Mouse (Mus musculus) hindbrain, embryonic 16.5 days (tissue): ENCODE results near the gene Ano10. TPM values are rescaled to one million over a fixed set of nuclear protein-coding genes. Genes with fewer than 3 reads are reported as not detected.

Experiments
- ATAC-seq: fragments of 200-750 bp; cut with Nextera tagmentation; 2 replicates; pipeline ENCODE4 v1.8.0; 2017; ENCODE audit warnings: moderate TSS enrichment, moderate library complexity
- H3K27ac ChIP-seq: fragments of 300-500 bp; sonication (generic); 2 replicates; pipeline ENCODE4 v1.5.1; 2014; ENCODE audit warnings: low read depth, mild to moderate bottlenecking, control low read depth, low read length, moderate library complexity
- H3K27me3 ChIP-seq: fragments of 300-500 bp; sonication (generic); replicated peaks from 2 replicates; pipeline ENCODE4 v1.6.1; 2014; ENCODE audit warnings: low read length; ENCODE audit not compliant: control insufficient read depth, insufficient read depth
- H3K36me3 ChIP-seq: fragments of 300-500 bp; sonication (generic); 2 replicates; pipeline ENCODE4 v1.6.1; 2014; ENCODE audit warnings: mild to moderate bottlenecking, low read length, moderate library complexity, mixed read lengths; ENCODE audit not compliant: control insufficient read depth, insufficient read depth
- H3K4me1 ChIP-seq: fragments of 300-500 bp; sonication (generic); 2 replicates; pipeline ENCODE4 v1.6.1; 2014; ENCODE audit warnings: low read depth, low read length; ENCODE audit not compliant: control insufficient read depth, insufficient read depth
- H3K4me2 ChIP-seq: fragments of 300-500 bp; sonication (generic); 2 replicates; pipeline ENCODE4 v1.6.1; 2014; ENCODE audit warnings: mild to moderate bottlenecking, low read length, control low read depth, moderate library complexity
- H3K4me3 ChIP-seq: fragments of 300-500 bp; sonication (generic); 2 replicates; pipeline ENCODE4 v1.5.1; 2014; ENCODE audit warnings: mild to moderate bottlenecking, low read length, control low read depth, moderate library complexity
- H3K9ac ChIP-seq: fragments of 300-500 bp; sonication (generic); 2 replicates; pipeline ENCODE4 v1.6.1; 2014; ENCODE audit warnings: low read depth, mild to moderate bottlenecking, control low read depth, low read length, moderate library complexity
- H3K9me3 ChIP-seq: fragments of 300-500 bp; sonication (generic); 2 replicates; pipeline ENCODE4 v1.6.1; 2014; ENCODE audit warnings: mild to moderate bottlenecking, low read length, moderate library complexity; ENCODE audit not compliant: control insufficient read depth
- WGBS: fragments of 180-500 bp; shearing (Covaris S2); extraction: QIAGEN DNeasy Blood & Tissue Kit; methylation state at CpG from one replicate; pipeline ENCODE4 v1.1.7; 2014; 5-methylcytosine and 5-hydroxymethylcytosine counted together
- polyA plus RNA-seq: library from polyadenylated mRNA; unstranded; fragments of >200 nt; fragmentation: Nextera tagmentation; extraction: Ambion mirVana; gene quantifications from 2 replicates; pipeline ENCODE4 v1.2.1, GENCODE M21; 2015

Gene Ano10
- polyA plus RNA-seq, 1 experiment from 2014 or later, result 41.8 TPM

DNA sequence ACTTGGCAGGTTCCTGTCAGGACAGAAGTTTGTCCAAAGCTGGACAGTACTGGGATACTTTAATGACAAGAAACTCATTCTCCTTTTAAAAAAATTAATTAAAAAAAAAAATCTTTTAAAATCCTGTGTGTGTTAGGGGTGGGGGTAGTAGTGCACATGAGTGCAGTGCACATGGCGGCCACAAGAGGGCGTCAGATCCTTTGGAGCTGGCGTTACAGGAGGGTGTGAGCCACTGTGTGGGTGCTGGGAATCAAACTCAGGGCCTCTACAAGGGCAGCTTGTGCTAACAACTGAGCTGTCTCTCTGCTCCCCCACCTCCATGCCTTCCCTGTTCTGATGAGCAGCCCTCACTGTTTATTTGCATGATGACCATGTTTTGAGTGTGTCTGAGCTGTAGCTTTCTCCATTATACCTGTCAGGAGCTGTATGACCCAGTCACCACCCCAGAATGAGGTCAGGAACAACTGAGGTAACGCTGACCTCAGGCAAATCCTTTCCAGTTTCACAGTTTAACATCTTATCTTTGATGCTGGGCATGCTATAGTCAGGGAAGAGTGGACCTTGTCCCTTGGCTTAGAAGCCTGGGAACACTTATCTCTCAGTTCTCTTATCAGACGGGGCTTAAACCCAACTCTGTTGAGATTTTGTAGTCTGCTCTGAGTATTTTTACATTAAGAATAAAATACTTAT, 137.7 kb downstream of the Ano10 start:
- no peak overlapping the region for H3K4me2 ChIP-seq
- H3K4me3 ChIP-seq, result no peak overlapping the region
- WGBS, result 86% methylated on average over 5 of the region's 5 CpGs
- H3K9ac ChIP-seq, result no peak overlapping the region
- no peaks in the 10 kb centered on the region for H3K9me3 ChIP-seq
- peaks cover 5% of the 10 kb centered on the region for H3K36me3 ChIP-seq
- no peak for ATAC-seq
- H3K4me1 ChIP-seq, result no peaks in the 10 kb centered on the region
- H3K27ac ChIP-seq, result no peak overlapping the region
- no peaks in the 10 kb centered on the region for H3K27me3 ChIP-seq

DNA sequence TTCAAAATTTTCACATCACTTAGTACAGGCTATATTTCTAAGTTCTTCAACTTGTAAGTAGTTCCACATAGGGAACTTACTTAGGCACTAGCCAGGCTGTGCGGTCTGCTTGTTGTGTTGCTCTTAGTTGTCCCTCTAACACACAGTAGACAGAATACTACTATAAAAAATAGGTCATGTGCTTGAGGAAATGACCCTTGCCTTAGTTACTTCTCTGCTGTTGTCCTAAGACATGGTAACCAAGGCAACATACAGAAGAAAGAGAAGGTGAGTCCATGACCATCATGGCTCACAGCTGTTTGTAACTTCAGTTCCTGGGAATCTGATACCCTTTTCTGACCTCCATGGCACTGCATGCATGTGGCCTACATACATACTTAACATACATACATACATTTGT, 139.0 kb downstream of the Ano10 start:
- WGBS, result 95% methylated on average over 1 of the region's 1 CpGs
- Histone ChIP-seq H3K9ac (no peak overlapping the region), H3K4me3 (no peak overlapping the region), H3K9me3 (no peaks in the 10 kb centered on the region), H3K4me1 (no peaks in the 10 kb centered on the region), H3K27ac (no peak overlapping the region), H3K36me3 (peaks cover 5% of the 10 kb centered on the region), H3K27me3 (no peaks in the 10 kb centered on the region), H3K4me2 (no peak overlapping the region)
- ATAC-seq, result no peak

DNA sequence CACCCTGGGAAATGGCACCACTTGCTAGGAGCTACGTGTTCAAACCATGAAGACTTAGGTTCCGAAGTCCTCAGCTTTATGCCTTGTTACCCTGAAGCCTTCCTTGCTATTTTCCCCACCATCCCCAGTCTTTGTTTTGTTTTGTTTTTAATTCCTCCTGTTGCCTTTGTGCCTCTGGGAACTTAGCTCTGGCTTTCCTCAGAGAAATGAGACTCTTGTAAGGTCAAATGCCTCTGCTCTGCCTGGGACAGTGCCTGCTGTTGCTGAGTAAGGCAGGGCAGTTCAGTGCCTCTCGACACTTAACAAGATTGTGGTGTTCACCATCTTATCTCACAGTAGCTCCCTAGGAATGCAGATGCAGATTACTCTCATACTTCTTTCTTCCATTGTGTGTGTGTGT, 140.8 kb downstream of the Ano10 start:
- no peak overlapping the region for H3K9ac ChIP-seq
- no peak overlapping the region for H3K4me2 ChIP-seq
- peaks cover 5% of the 10 kb centered on the region for H3K36me3 ChIP-seq
- ATAC-seq, result no peak
- H3K4me3 ChIP-seq, result no peak overlapping the region
- no peaks in the 10 kb centered on the region; the same call in 1 of the 2 replicates for H3K4me1 ChIP-seq
- no peaks in the 10 kb centered on the region for H3K9me3 ChIP-seq
- no peaks in the 10 kb centered on the region for H3K27me3 ChIP-seq
- 83% methylated on average over 3 of the region's 3 CpGs for WGBS
- H3K27ac ChIP-seq, result no peak overlapping the region

DNA sequence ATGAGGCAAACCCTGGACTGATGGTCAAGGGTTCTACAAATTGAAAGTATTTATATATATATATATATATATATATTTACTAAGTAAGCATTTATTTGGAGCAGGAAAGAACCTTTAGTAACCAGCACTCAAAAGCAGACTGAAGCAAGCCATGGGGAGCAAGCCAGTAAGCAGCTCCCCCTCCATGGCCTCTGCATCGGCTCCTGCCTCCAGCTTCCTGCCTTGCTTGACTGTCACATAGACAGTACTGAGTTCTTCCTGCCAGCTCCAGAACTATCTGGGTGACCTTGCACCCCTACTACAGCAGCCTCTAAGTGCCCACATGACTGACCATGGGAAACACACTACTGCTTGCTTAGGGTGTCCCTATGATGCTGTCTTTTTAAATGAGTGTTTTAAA, 141.7 kb downstream of the Ano10 start:
- H3K9ac ChIP-seq, result no peak overlapping the region
- no peaks in the 10 kb centered on the region for H3K36me3 ChIP-seq
- H3K4me2 ChIP-seq, result no peak overlapping the region
- H3K27ac ChIP-seq, result no peak overlapping the region
- ATAC-seq, result no peak
- no peaks in the 10 kb centered on the region for H3K27me3 ChIP-seq
- H3K9me3 ChIP-seq, result no peaks in the 10 kb centered on the region
- 79% methylated on average over 1 of the region's 1 CpGs for WGBS
- H3K4me3 ChIP-seq, result no peak overlapping the region
- H3K4me1 ChIP-seq, result no peaks in the 10 kb centered on the region; the same call in 1 of the 2 replicates

DNA sequence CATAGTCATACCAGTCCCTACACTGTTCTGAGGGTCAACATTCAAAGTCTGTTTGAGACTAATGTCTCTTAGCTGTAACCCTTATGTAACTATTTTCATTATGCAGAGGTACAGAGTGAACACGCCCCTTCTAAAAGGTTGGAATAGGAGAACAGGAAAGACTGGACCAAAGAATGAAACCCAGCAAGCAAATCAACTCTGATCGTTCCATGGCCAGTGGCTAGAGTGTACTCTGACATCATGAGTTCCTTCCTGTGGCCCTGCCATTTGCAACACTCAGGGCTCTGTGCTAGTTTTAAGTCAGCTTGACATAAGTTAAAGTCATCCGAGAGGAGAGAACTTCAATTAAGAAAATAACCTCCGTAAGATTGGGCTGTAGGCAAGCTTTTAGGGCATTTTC, 142.2 kb downstream of the Ano10 start:
- H3K27me3 ChIP-seq, result no peaks in the 10 kb centered on the region
- no peak overlapping the region for H3K27ac ChIP-seq
- no peaks in the 10 kb centered on the region; the same call in 1 of the 2 replicates for H3K4me1 ChIP-seq
- H3K4me2 ChIP-seq, result no peak overlapping the region
- H3K4me3 ChIP-seq, result no peak overlapping the region
- no peak overlapping the region for H3K9ac ChIP-seq
- H3K36me3 ChIP-seq, result no peaks in the 10 kb centered on the region
- WGBS, result 90% methylated on average over 4 of the region's 4 CpGs
- no peaks in the 10 kb centered on the region for H3K9me3 ChIP-seq
- no peak for ATAC-seq

DNA sequence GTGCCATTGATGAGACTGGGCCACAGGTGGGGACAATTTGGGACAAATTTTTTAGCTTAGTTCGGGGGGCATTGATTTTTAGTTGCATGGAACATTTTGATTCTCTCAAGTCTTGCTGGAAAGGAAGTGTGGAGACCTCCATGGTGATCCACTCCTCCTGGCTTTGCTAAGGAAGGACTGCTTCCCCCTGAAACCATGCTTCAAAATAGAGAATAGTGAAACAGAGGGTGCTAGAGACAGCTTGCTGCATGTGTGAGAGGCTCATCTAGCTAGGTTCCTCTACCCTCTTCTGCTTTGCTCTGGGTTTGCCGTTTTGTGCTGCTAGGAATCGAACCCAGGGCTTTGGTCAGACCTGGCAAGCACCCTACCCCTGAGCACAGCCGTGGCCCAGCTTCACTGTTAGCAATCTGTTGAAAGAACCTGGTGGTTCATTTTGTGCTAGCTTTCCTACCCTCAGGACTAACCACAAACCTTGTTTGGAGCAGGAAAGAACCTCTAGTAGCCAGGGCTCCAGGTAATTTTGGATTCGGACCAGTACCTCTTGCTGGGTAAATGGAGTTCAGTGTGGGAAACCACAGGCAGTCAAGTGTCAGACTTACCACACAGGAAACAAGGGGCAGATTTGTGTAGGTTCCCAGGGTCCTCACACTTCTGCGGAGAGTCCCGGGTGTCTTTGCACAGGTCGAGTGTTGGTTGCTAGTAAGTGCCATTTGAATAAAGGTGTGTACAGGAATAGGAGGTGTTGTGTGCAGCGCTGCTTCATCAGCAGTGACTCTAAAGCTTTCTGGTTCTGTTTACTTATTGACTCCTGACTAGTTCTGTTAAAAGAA, 144.0 kb downstream of the Ano10 start:
- Histone ChIP-seq H3K9me3 (no peaks in the 10 kb centered on the region), H3K36me3 (no peaks in the 10 kb centered on the region), H3K4me1 (no peaks in the 10 kb centered on the region; the same call in none of the 2 replicates), H3K4me3 (no peak overlapping the region), H3K9ac (no peak overlapping the region), H3K27ac (no peak overlapping the region), H3K27me3 (no peaks in the 10 kb centered on the region), H3K4me2 (no peak overlapping the region)
- 92% methylated on average over 9 of the region's 9 CpGs for WGBS
- no peak for ATAC-seq

DNA sequence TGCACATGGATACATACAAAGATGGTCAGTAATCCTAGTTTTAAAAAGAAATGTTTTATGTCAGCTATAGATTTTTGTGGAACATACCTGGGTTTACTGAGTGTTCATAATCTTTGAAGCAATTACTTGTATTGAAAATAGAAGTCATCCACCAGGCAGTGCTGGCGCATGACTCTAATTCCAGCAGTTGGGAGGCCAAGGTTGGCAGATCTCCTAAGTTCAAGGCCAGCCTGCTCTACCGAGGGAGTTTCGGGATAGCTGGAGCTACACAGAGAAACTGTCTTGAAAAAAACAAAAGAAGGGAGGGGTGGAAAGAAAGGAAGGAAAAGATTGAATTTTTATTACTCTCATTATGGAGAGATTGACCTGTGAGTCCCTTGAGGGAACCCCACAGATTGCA, 145.9 kb downstream of the Ano10 start:
- Histone ChIP-seq H3K4me2 (no peak overlapping the region), H3K4me1 (no peaks in the 10 kb centered on the region; the same call in none of the 2 replicates), H3K27ac (no peak overlapping the region), H3K4me3 (no peak overlapping the region), H3K9ac (no peak overlapping the region), H3K27me3 (no peaks in the 10 kb centered on the region), H3K36me3 (peaks cover 9% of the 10 kb centered on the region), H3K9me3 (no peaks in the 10 kb centered on the region)
- no peak for ATAC-seq
- WGBS, result 81% methylated on average over 3 of the region's 3 CpGs

DNA sequence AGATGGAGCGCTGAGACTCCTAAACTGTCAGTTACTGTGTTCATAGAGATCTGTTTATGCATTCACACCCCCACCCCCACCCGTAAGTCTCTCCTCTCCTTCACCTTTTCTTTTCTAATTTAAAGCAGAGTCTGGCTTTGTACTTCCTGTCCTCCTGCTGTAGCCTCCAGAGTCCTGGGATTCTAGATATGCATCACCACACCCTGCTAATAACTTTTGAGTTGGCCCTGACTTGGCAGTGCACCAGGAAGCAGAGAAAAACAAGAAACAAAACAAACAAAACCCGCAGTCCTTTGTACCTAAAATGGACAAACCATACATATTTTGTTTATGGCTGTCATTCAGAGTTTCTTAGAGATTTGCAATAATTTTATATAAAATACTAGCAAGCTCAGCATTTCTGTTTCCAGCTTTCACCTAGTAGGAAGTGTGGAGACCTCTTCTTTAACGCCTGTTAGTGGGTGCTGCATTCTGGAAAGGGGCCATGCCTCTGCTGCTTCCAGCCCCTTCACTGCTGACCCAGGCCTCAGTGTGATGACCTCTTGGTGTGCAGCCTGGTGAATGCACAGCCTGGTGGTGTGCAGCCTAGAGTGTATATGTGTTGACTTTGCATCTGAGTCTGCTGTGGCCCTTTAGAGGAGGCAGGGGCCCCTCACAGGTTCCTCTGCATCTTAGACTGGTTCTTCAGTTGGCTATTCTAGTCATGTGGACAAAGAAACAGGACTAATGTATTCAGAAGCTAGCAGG, 147.9 kb downstream of the Ano10 start:
- Histone ChIP-seq H3K4me3 (no peak overlapping the region), H3K27ac (no peak overlapping the region), H3K9me3 (no peaks in the 10 kb centered on the region), H3K27me3 (no peaks in the 10 kb centered on the region), H3K36me3 (peaks cover 9% of the 10 kb centered on the region), H3K4me1 (no peaks in the 10 kb centered on the region; the same call in none of the 2 replicates), H3K4me2 (no peak overlapping the region), H3K9ac (no peak overlapping the region)
- WGBS, result 70% methylated on average over 4 of the region's 4 CpGs
- no peak for ATAC-seq

DNA sequence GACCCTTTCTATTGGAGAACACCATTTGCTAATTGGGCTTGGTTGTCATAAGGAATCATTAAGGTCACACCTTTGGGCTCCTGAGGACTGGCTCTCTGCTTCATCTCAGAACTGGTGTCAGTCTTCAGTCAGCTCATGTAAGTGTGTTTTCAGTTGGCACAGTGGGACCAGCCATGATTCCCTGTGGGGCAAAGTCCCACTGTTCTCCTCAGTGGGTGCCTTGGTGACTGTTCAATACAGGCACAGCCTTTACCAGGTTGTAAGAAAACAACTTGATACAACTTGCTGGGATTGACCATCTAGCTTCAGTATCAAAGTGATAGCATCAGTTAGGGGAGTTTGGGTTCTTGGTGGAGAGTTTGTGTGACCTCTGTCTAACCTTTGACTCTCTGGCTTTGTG, 148.5 kb downstream of the Ano10 start:
- H3K4me2 ChIP-seq, result no peak overlapping the region
- no peaks in the 10 kb centered on the region for H3K9me3 ChIP-seq
- H3K36me3 ChIP-seq, result peaks cover 9% of the 10 kb centered on the region
- no peaks in the 10 kb centered on the region for H3K27me3 ChIP-seq
- no peak overlapping the region for H3K9ac ChIP-seq
- H3K4me1 ChIP-seq, result no peaks in the 10 kb centered on the region; the same call in none of the 2 replicates
- no peak overlapping the region for H3K27ac ChIP-seq
- no peak for ATAC-seq
- no peak overlapping the region for H3K4me3 ChIP-seq
